Mouse (Mus musculus) ES-E14 (cell line): ENCODE data around the gene Med24. TPM values are rescaled to one million over a fixed set of nuclear protein-coding genes. Genes with fewer than 3 reads are reported as not detected.
"Not testable (repeated sequence)": the region's sequence is repeated elsewhere in the genome, so short reads cannot be mapped to it uniquely, and the experiment has no call there.

Experiments used
- DNase-seq: peaks from one replicate; pipeline ENCODE4 v3.0.0-alpha.2; 2013; ENCODE audit warnings: low read depth, low spot score
- H3K27ac ChIP-seq: 2 replicates; pipeline ENCODE4 v1.5.1; 2012; ENCODE audit warnings: low read depth, mild to moderate bottlenecking, low read length, moderate library complexity, mixed read lengths; ENCODE audit not compliant: poor library complexity, insufficient read depth, severe bottlenecking
- H3K36me3 ChIP-seq: 2 replicates; pipeline ENCODE4 v1.6.1; 2012; ENCODE audit warnings: mild to moderate bottlenecking, low read length, moderate library complexity, mixed read lengths; ENCODE audit not compliant: control insufficient read depth, poor library complexity, insufficient read depth, severe bottlenecking
- H3K4me1 ChIP-seq, 2 experiments: fragments of 150-350 bp in 1 of 2; sonication (generic) in 1 of 2; 2 replicates each; pipeline ENCODE4 v1.6.1; 2012; ENCODE audit warnings: low read length in 2 of 2, mild to moderate bottlenecking in 1 of 2, mixed read lengths in 1 of 2; ENCODE audit not compliant: control insufficient read depth in 2 of 2, insufficient read depth in 2 of 2, poor library complexity in 1 of 2
- H3K4me3 ChIP-seq, 2 experiments: fragments of 150-350 bp in 1 of 2; sonication (generic) in 1 of 2; 2 replicates each; pipeline ENCODE4 v1.5.1; 2012; ENCODE audit warnings: low read length in 2 of 2, low read depth in 1 of 2, mild to moderate bottlenecking in 1 of 2, mixed read lengths in 1 of 2; ENCODE audit not compliant: insufficient read depth in 1 of 2, poor library complexity in 1 of 2, severe bottlenecking in 1 of 2
- H3K9ac ChIP-seq: 2 replicates; pipeline ENCODE4 v1.6.1; 2012; ENCODE audit warnings: low read depth, mild to moderate bottlenecking, low read length, mixed read lengths; ENCODE audit not compliant: poor library complexity, insufficient read depth, severe bottlenecking
- H3K9me3 ChIP-seq: fragments of 150-350 bp; sonication (generic); 2 replicates; pipeline ENCODE4 v1.6.1; 2012; ENCODE audit warnings: low read depth, mild to moderate bottlenecking, low read length; ENCODE audit not compliant: control insufficient read depth, insufficient read depth
- CHD2 ChIP-seq: IDR thresholded peaks from 2 replicates; pipeline ENCODE4 v1.6.1; 2014; ENCODE audit warnings: mild to moderate bottlenecking, low read depth, low read length, inconsistent platforms
- HCFC1 ChIP-seq: IDR thresholded peaks from 2 replicates; pipeline ENCODE4 v1.6.1; 2012; ENCODE audit warnings: low read length, inconsistent platforms, borderline replicate concordance; ENCODE audit not compliant: insufficient read depth
- MAFK ChIP-seq: IDR thresholded peaks from 2 replicates; pipeline ENCODE4 v1.6.1; 2014; ENCODE audit warnings: mild to moderate bottlenecking, low read depth, low read length, inconsistent platforms; ENCODE audit not compliant: insufficient read depth
- ZC3H11A ChIP-seq: IDR thresholded peaks from 2 replicates; pipeline ENCODE4 v1.6.1; 2012; ENCODE audit warnings: low read depth, mild to moderate bottlenecking, inconsistent platforms, low read length, borderline replicate concordance
- ZNF384 ChIP-seq: IDR thresholded peaks from 2 replicates; pipeline ENCODE4 v1.6.1; 2012; ENCODE audit warnings: low read depth, low read length, inconsistent platforms
- in situ Hi-C, 2 experiments: fragments of 600-800 bp; cut with MboI; formaldehyde crosslinking; loops; one replicate each; pipeline ENCODE4 v1.15.1; 2025; ENCODE audit warnings: low sequenced_read_pairs in 2 of 2, inconsistent platforms in 1 of 2; ENCODE audit not compliant: unreplicated experiment in 2 of 2
- total RNA-seq: library from RNA; depleted of rRNA; stranded (reverse); fragments of 300-350 nt; gene quantifications from 2 replicates; pipeline ENCODE4 v1.2.3, GENCODE M21; 2012; rRNA removed

The Med24 gene
- total RNA-seq, 1 experiment: 53.5 TPM

GRCm38 (mm10) chr11:98668984-98669383, 60.3 kb downstream of the Med24 start:
- TF ChIP-seq MAFK: no peak
- no peak for TF ChIP-seq ZC3H11A
- TF ChIP-seq CHD2: no peak
- TF ChIP-seq ZNF384: no peak
- no peak for TF ChIP-seq HCFC1
- peaks cover under 1 to 4% of the 10 kb centered on the region in 2 experiments; a peak in 2 of 4 replicates for H3K4me1 ChIP-seq
- H3K36me3 ChIP-seq: no peaks in the 10 kb centered on the region
- in situ Hi-C loops: no loop called here
- H3K9ac ChIP-seq: no peak overlapping the region
- no peak for DNase-seq
- H3K27ac ChIP-seq: no peak overlapping the region
- H3K4me3 ChIP-seq: no peak overlapping the region
- no peaks in the 10 kb centered on the region for H3K9me3 ChIP-seq

- Histone ChIP-seq H3K9ac (no peak within 1 kb of the TSS), H3K4me3 (no peak within 1 kb of the TSS), H3K36me3 (no peaks in the 10 kb centered on the region), H3K9me3 (no peaks in the 10 kb centered on the region), H3K27ac (no peak within 1 kb of the TSS), H3K4me1 (peaks cover 0 to 4% of the 10 kb centered on the region in 2 experiments; a peak in 1 of 4 replicates)
- TF ChIP-seq HCFC1 (no peak), MAFK (no peak), ZC3H11A (no peak), ZNF384 (no peak)
- in situ Hi-C loops: no loop called here
- DNase-seq: peak; percentile 49
Observed at GRCm38 (mm10) chr11:98664091-98664490, 65.1 kb downstream of the Med24 start, which contains the start of gene Gsdma. TSS of gene Gsdma (plus strand) at chr11:98664351.

- Histone ChIP-seq H3K9me3 (no peaks in the 10 kb centered on the region), H3K9ac (no peak overlapping the region), H3K4me3 (no peak overlapping the region), H3K27ac (no peak overlapping the region), H3K36me3 (no peaks in the 10 kb centered on the region), H3K4me1 (peaks cover 0 to 4% of the 10 kb centered on the region in 2 experiments; a peak in 1 of 4 replicates)
- peak; percentile 48 for DNase-seq
- TF ChIP-seq MAFK (no peak), ZC3H11A (0 out of 2 replicates have a peak, but pooled peaks have one; percentile 15), HCFC1 (no peak), CHD2 (no peak), ZNF384 (no peak)
- in situ Hi-C loops: no loop called here
Observed at GRCm38 (mm10) chr11:98660517-98660916, 68.7 kb downstream of the Med24 start.

- in situ Hi-C loops, H3K4me1 ChIP-seq, H3K9me3 ChIP-seq, H3K4me3 ChIP-seq, H3K9ac ChIP-seq, DNase-seq, H3K36me3 ChIP-seq, H3K27ac ChIP-seq: not testable (repeated sequence)
- TF ChIP-seq ZC3H11A: peak; percentile 29; the same call in 1 of the 2 replicates
Observed at GRCm38 (mm10) chr11:98655076-98655475, 74.2 kb downstream of the Med24 start.

Other genes with a start within 250 kb of the Med24 start
- 0.16 and 0.58 TPM in 2 replicates for gene Ikzf3, start 183.4 kb downstream of the Med24 start, total RNA-seq
- 0.22 and 0.63 TPM in 2 replicates for gene Zpbp2, start 178.3 kb downstream of the Med24 start, total RNA-seq
- 45.4 and 55.3 TPM in 2 replicates for gene Ormdl3, start 142.1 kb downstream of the Med24 start, total RNA-seq
- not detected in 2 replicates for gene Lrrc3c, start 131.1 kb downstream of the Med24 start, total RNA-seq
- 2.2 and 2.9 TPM in 2 replicates for gene Gm12355, start 103.8 kb downstream of the Med24 start, total RNA-seq
- gene Gsdma3, start 103.1 kb downstream of the Med24 start, total RNA-seq: not detected in 2 replicates
- not detected in 2 replicates for gene Gsdma2, start 82.7 kb downstream of the Med24 start, total RNA-seq
- gene Gsdma, start 65.1 kb downstream of the Med24 start, total RNA-seq: 0.16 and 0.40 TPM in 2 replicates
- 376 and 408 TPM in 2 replicates for gene Psmd3, start 46.9 kb downstream of the Med24 start, total RNA-seq
- 0.18 TPM in 1 of 2 replicates, not detected in the other for gene Csf3, start 28.2 kb downstream of the Med24 start, total RNA-seq
- gene Thra, start 11.2 kb upstream of the Med24 start, total RNA-seq: 7.7 and 9.0 TPM in 2 replicates
- gene Nr1d1, start 45.9 kb upstream of the Med24 start, total RNA-seq: 2.9 and 3.3 TPM in 2 replicates
- 18.3 and 27.1 TPM in 2 replicates for gene Msl1, start 66.1 kb upstream of the Med24 start, total RNA-seq
- 11.7 and 14.6 TPM in 2 replicates for gene Casc3, start 75.5 kb upstream of the Med24 start, total RNA-seq
- gene Rapgefl1, start 107.3 kb upstream of the Med24 start, total RNA-seq: 0.98 and 1.4 TPM in 2 replicates
- gene Wipf2, start 134.2 kb upstream of the Med24 start, total RNA-seq: 4.7 and 5.8 TPM in 2 replicates
- 32.7 and 51.3 TPM in 2 replicates for gene Cdc6, start 178.4 kb upstream of the Med24 start, total RNA-seq
- gene Rara, start 198.4 kb upstream of the Med24 start, total RNA-seq: 25.8 and 30.1 TPM in 2 replicates